Mouse (Mus musculus): ENCODE measurements around the gene Ramp1.

DNA sequence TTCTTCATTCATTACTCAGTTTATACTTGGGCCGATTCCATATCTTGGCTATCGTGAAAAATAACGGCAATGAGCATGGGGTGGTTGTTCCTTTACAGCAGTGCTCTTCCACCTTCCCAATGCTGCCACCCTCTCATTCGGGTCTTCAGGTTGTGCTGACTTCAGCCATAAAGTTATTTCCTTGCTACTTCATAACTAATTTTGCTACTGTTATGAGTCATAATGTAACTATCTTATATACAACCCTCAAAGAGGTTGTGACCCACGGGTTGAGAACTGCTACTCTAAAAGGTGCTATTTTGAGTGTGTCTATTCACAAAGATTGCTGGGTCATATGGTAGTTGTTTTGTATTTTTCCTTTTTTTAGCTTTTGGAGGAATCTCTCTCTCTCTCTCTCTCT lies 80.2 kb downstream of the Ramp1 start:
- TF ChIP-seq GATA1 (IDR thresholded peaks at IDR 0.05; ENCODE audit: borderline replicate concordance, low read length) = no peak
- no peak for TF ChIP-seq FLI1 (IDR thresholded peaks at IDR 0.05; ENCODE audit: low read length)
